10 mouse cellular contexts compared by ENCODE assay signal in genomic region chr17:28345882-28346281, GRCm38 (mm10). TPM values are rescaled to one million over a fixed set of nuclear protein-coding genes. Genes with fewer than 3 reads are reported as not detected.
DNase-seq lines count a peak whose midpoint lies in the region; ATAC-seq and TF ChIP-seq lines count a peak whose summit lies in the region.
"Had no signal": no experiment of that assay in that cellular context is flagged by ENCODE, and none has a peak within 500 bp of the region (broad histone marks: within the 10 kb centered on the region; RNA-seq: fewer than 3 reads in every experiment).

No protein-coding gene starts in this region.

- H3K4me1 ChIP-seq in kidney, postnatal 0 days (replicated peaks; ENCODE audit: insufficient read depth, low read length) = peaks cover 47% of the 10 kb centered on the region
- peaks cover 96% of the 10 kb centered on the region for H3K4me1 ChIP-seq in embryonic facial prominence, embryonic 10.5 days
- H3K4me1 ChIP-seq in heart, embryonic 14.5 days (ENCODE audit: control insufficient read depth in 2 of 2, insufficient read depth in 2 of 2, low read length in 2 of 2) = peaks cover 46 to 68% of the 10 kb centered on the region in 2 experiments
- peaks cover 84% of the 10 kb centered on the region for H3K4me1 ChIP-seq in limb, embryonic 15.5 days

- H3K4me3 ChIP-seq in kidney, postnatal 0 days (replicated peaks; ENCODE audit: low read depth, low read length) = no peak overlapping the region
- H3K4me3 ChIP-seq in embryonic facial prominence, embryonic 10.5 days = peak overlapping the region; percentile 44
- no peak overlapping the region for H3K4me3 ChIP-seq in heart, embryonic 14.5 days (ENCODE audit: control insufficient read depth in 1 of 2, insufficient read depth in 1 of 2, low read depth in 1 of 2, low read length in 2 of 2)
- peak overlapping the region; percentile 12 for H3K4me3 ChIP-seq in limb, embryonic 15.5 days
- H3K4me3 ChIP-seq: erythroblast, embryonic 14.5 days; layer of hippocampus, adult 2 months had no signal

- TF ChIP-seq CTCF in kidney, postnatal 0 days (IDR thresholded peaks at IDR 0.05; ENCODE audit: low read depth) = peak; percentile 40; the same call in 1 of the 2 replicates

- H3K4me2 ChIP-seq in kidney, postnatal 0 days (ENCODE audit: low read length) = peak overlapping the region; percentile 42
- H3K4me2 ChIP-seq in heart, embryonic 14.5 days (ENCODE audit: low read length) = peak overlapping the region; percentile 58
- peak overlapping the region; percentile 43 for H3K4me2 ChIP-seq in limb, embryonic 15.5 days

- H3K27ac ChIP-seq in kidney, postnatal 0 days = peak overlapping the region; percentile 86
- peak overlapping the region; percentile 84 for H3K27ac ChIP-seq in embryonic facial prominence, embryonic 10.5 days (replicated peaks)
- peak overlapping the region; percentile 68 to 82 for H3K27ac ChIP-seq in heart, embryonic 14.5 days (replicated peaks in 1 of 2; ENCODE audit: control insufficient read depth in 1 of 2, insufficient read depth in 1 of 2, low read depth in 2 of 2, low read length in 2 of 2)
- peak overlapping the region; percentile 81 for H3K27ac ChIP-seq in limb, embryonic 15.5 days
- H3K27ac ChIP-seq: layer of hippocampus, adult 2 months had no signal

- no peaks in the 10 kb centered on the region for H3K27me3 ChIP-seq in kidney, postnatal 0 days (ENCODE audit: insufficient read depth, low read length)
- peaks cover 39% of the 10 kb centered on the region for H3K27me3 ChIP-seq in embryonic facial prominence, embryonic 10.5 days (replicated peaks; ENCODE audit: low read depth, poor library complexity, severe bottlenecking)
- H3K27me3 ChIP-seq in heart, embryonic 14.5 days (ENCODE audit: control insufficient read depth, insufficient read depth, low read length) = no peaks in the 10 kb centered on the region
- H3K27me3 ChIP-seq in limb, embryonic 15.5 days = no peaks in the 10 kb centered on the region

- H3K36me3 ChIP-seq in kidney, postnatal 0 days (ENCODE audit: insufficient read depth, low read length) = no peaks in the 10 kb centered on the region
- peaks cover 8% of the 10 kb centered on the region for H3K36me3 ChIP-seq in embryonic facial prominence, embryonic 10.5 days (replicated peaks)
- no peaks in the 10 kb centered on the region for H3K36me3 ChIP-seq in heart, embryonic 14.5 days (ENCODE audit: control insufficient read depth, insufficient read depth, low read length)
- no peaks in the 10 kb centered on the region for H3K36me3 ChIP-seq in limb, embryonic 15.5 days

- no peak for ATAC-seq in kidney, postnatal 0 days (replicated peaks; ENCODE audit: low FRiP score, low read depth)
- ATAC-seq in heart, embryonic 14.5 days (ENCODE audit: insufficient number of reproducible peaks, insufficient read depth, low FRiP score, low read depth) = no peak
- peak; percentile 9; the same call in 1 of the 2 replicates for ATAC-seq in limb, embryonic 15.5 days (ENCODE audit: insufficient number of reproducible peaks, low FRiP score, low TSS enrichment, low read depth)
- ATAC-seq in frontal cortex, adult (ENCODE audit: low TSS enrichment) = no peak

- 17% methylated on average over 10 of the region's 10 CpGs for WGBS in kidney, postnatal 0 days
- 6% methylated on average over 10 of the region's 10 CpGs for WGBS in embryonic facial prominence, embryonic 10.5 days
- 12% methylated on average over 10 of the region's 10 CpGs for WGBS in heart, embryonic 14.5 days
- WGBS in limb, embryonic 15.5 days = under 1% methylated on average over 10 of the region's 10 CpGs

- no peaks in the 10 kb centered on the region for H3K9me3 ChIP-seq in kidney, postnatal 0 days (replicated peaks; ENCODE audit: low read length)
- H3K9me3 ChIP-seq in embryonic facial prominence, embryonic 10.5 days = no peaks in the 10 kb centered on the region
- H3K9me3 ChIP-seq in heart, embryonic 14.5 days (ENCODE audit: control insufficient read depth, low read length) = no peaks in the 10 kb centered on the region
- H3K9me3 ChIP-seq in limb, embryonic 15.5 days = no peaks in the 10 kb centered on the region

- H3K9ac ChIP-seq in kidney, postnatal 0 days (ENCODE audit: low read depth, low read length) = 0 out of 2 replicates have a peak overlapping the region, but pooled peaks have one; percentile 36
- H3K9ac ChIP-seq in heart, embryonic 14.5 days (ENCODE audit: low read length) = peak overlapping the region; percentile 68
- H3K9ac ChIP-seq in limb, embryonic 15.5 days = 0 out of 2 replicates have a peak overlapping the region, but pooled peaks have one; percentile 8

- peak; percentile 52 for DNase-seq in kidney, postnatal 0 days (ENCODE audit: low spot score)
- DNase-seq in kidney, adult 8-10 months = no peak
- DNase-seq in embryonic facial prominence, embryonic 10.5 days (ENCODE audit: low spot score) = peak; percentile 61
- DNase-seq in right cerebral cortex, postnatal 25 days = no peak
- no peak for DNase-seq in urinary bladder, postnatal 36 days (ENCODE audit: low spot score in 2 of 2)

RNA-seq across cellular contexts. Expression of gene Tead3, which starts 4.7 kb away (rescaled TPM):
- polyA plus RNA-seq in kidney, postnatal 0 days (2015; fragmentation: Nextera tagmentation; extraction: Ambion mirVana) = 7.7 and 8.5 TPM in 2 replicates
- polyA plus RNA-seq in embryonic facial prominence, embryonic 10.5 days (2016; fragmentation: Nextera tagmentation; extraction: Ambion mirVana) = 8.4 and 9.2 TPM in 2 replicates
- 5.4 and 7.2 TPM in 2 replicates for polyA plus RNA-seq in heart, embryonic 14.5 days (2014; fragmentation: Nextera tagmentation; extraction: Ambion mirVana)
- polyA plus RNA-seq in limb, embryonic 15.5 days (2015; fragmentation: Nextera tagmentation; extraction: Ambion mirVana) = 15.5 and 16.2 TPM in 2 replicates

RNA-seq across cellular contexts. Expression of gene Rpl10a, which starts 17.6 kb away (rescaled TPM):
- 645 and 750 TPM in 2 replicates for polyA plus RNA-seq in kidney, postnatal 0 days (2015; fragmentation: Nextera tagmentation; extraction: Ambion mirVana)
- 539 and 546 TPM in 2 replicates for polyA plus RNA-seq in embryonic facial prominence, embryonic 10.5 days (2016; fragmentation: Nextera tagmentation; extraction: Ambion mirVana)
- polyA plus RNA-seq in heart, embryonic 14.5 days (2014; fragmentation: Nextera tagmentation; extraction: Ambion mirVana) = 440 and 513 TPM in 2 replicates
- polyA plus RNA-seq in limb, embryonic 15.5 days (2015; fragmentation: Nextera tagmentation; extraction: Ambion mirVana) = 509 and 665 TPM in 2 replicates

RNA-seq across cellular contexts. Expression of gene Tulp1, which starts 19.1 kb away (rescaled TPM):
- 3.6 and 3.9 TPM in 2 replicates for polyA plus RNA-seq in kidney, postnatal 0 days (2015; fragmentation: Nextera tagmentation; extraction: Ambion mirVana)
- polyA plus RNA-seq in embryonic facial prominence, embryonic 10.5 days (2016; fragmentation: Nextera tagmentation; extraction: Ambion mirVana) = 3.4 and 4.9 TPM in 2 replicates
- polyA plus RNA-seq in heart, embryonic 14.5 days (2014; fragmentation: Nextera tagmentation; extraction: Ambion mirVana) = 3.3 and 3.4 TPM in 2 replicates
- polyA plus RNA-seq in limb, embryonic 15.5 days (2015; fragmentation: Nextera tagmentation; extraction: Ambion mirVana) = 5.4 and 6.2 TPM in 2 replicates

RNA-seq across cellular contexts. Expression of gene Fance, which starts 32.6 kb away (rescaled TPM):
- polyA plus RNA-seq in kidney, postnatal 0 days (2015; fragmentation: Nextera tagmentation; extraction: Ambion mirVana) = 24.9 and 29.5 TPM in 2 replicates
- 28.4 and 30.9 TPM in 2 replicates for polyA plus RNA-seq in embryonic facial prominence, embryonic 10.5 days (2016; fragmentation: Nextera tagmentation; extraction: Ambion mirVana)
- 17.8 and 19.5 TPM in 2 replicates for polyA plus RNA-seq in heart, embryonic 14.5 days (2014; fragmentation: Nextera tagmentation; extraction: Ambion mirVana)
- 30.6 and 33.9 TPM in 2 replicates for polyA plus RNA-seq in limb, embryonic 15.5 days (2015; fragmentation: Nextera tagmentation; extraction: Ambion mirVana)

Comparison
In these comparisons a context has a peak if more than half of its experiments do, and no peak if none do; other contexts are left out.
1. DNase-seq: peak in kidney, postnatal 0 days (single experiment) and embryonic facial prominence, embryonic 10.5 days (single experiment); none in kidney, adult 8-10 months (0 of 2), right cerebral cortex, postnatal 25 days (single experiment) and urinary bladder, postnatal 36 days (0 of 2).
2. H3K4me3 ChIP-seq: peak in embryonic facial prominence, embryonic 10.5 days (single experiment) and limb, embryonic 15.5 days (single experiment); none in kidney, postnatal 0 days (single experiment) and heart, embryonic 14.5 days (0 of 2).
3. H3K9ac ChIP-seq: peak in every context shown above with its lines; median percentile 68 in heart, embryonic 14.5 days; 36 in kidney, postnatal 0 days; 8 in limb, embryonic 15.5 days.
4. Peak in every context shown above with its lines, with median percentiles within 50 percentile points of each other: H3K27ac ChIP-seq and H3K4me2 ChIP-seq.